Mouse (Mus musculus) olfactory bulb, adult 2 months (tissue): ENCODE measurements at regions not wholly inside any gene's neighbourhood (a gene's known extent, or its start where the extent isn't known, plus 50 kb on each side); places are given as distances from the start of the nearest gene placed in this dataset.

Experiments used
- H3K27ac ChIP-seq: fragments of 200-500 bp; 2 replicates; pipeline ENCODE4 v1.5.1; 2012; ENCODE audit warnings: low read depth, low read length; ENCODE audit not compliant: insufficient read depth
- H3K4me1 ChIP-seq: fragments of 200-500 bp; 2 replicates; pipeline ENCODE4 v1.6.1; 2012; ENCODE audit warnings: low read length; ENCODE audit not compliant: control insufficient read depth, insufficient read depth
- H3K4me3 ChIP-seq: fragments of 200-500 bp; 2 replicates; pipeline ENCODE4 v1.5.1; 2012; ENCODE audit warnings: mild to moderate bottlenecking, low read depth, low read length, moderate library complexity; ENCODE audit not compliant: insufficient read depth
- CTCF ChIP-seq: fragments of 200-500 bp; IDR thresholded peaks from 2 replicates; pipeline ENCODE4 v1.5.1; 2012; ENCODE audit warnings: low read depth, mild to moderate bottlenecking, low read length, moderate library complexity; ENCODE audit not compliant: insufficient read depth
- POLR2A ChIP-seq: fragments of 200-500 bp; IDR thresholded peaks from 2 replicates; pipeline ENCODE4 v1.6.1; 2012; ENCODE audit warnings: mild to moderate bottlenecking, low read depth, low read length, moderate library complexity; ENCODE audit not compliant: insufficient read depth
- WGBS: fragments of 180-500 bp; shearing (Covaris S2); methylation state at CpG from one replicate; pipeline ENCODE4 v1.1.7; 2018; 5-methylcytosine and 5-hydroxymethylcytosine counted together

DNA sequence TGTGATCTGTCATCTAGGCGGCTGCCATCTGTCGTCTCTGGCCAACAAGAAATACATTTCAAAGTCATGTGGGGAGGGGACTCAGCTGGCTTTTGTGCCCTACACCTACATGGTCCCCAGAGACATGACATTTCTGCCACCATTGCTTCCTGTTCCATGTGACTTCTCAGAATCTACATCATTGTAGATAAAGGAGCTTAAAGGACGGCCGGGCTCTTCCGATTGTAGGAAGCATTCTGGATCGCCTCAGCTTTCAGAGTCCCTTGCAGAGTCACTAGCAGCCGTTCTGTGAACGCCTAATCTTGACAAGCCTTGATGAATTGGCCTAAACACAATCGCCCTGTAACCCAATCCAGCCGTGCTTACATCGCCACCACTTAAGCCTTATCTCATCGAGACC is 587.6 kb downstream of the Vrk1 start:
- no peak overlapping the region for H3K27ac ChIP-seq
- H3K4me1 ChIP-seq: peaks cover 8% of the 10 kb centered on the region
- no peak overlapping the region for H3K4me3 ChIP-seq
- TF ChIP-seq CTCF (no peak), POLR2A (no peak)
- WGBS: 92% methylated on average over 12 of the region's 12 CpGs

DNA sequence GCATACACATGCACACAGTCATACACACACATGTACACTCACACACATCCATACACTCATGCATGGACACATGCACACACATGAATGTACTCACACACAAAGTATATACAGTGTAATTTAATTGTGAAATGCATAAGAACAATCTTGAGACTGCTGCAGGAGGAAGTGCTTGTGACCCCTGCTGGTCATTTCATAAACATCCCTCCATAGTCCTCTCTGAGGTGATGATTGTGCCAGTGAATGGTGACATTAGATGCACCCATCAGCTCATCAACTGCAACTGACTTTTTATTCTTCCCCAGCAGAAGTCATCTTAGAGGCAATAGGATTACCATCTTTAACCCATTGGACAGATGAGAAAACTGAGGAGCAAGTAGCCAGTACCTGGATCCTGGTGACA is 597.2 kb downstream of the Vrk1 start:
- Histone ChIP-seq H3K4me1 (no peaks in the 10 kb centered on the region), H3K27ac (no peak overlapping the region), H3K4me3 (no peak overlapping the region)
- TF ChIP-seq CTCF (no peak), POLR2A (no peak)

DNA sequence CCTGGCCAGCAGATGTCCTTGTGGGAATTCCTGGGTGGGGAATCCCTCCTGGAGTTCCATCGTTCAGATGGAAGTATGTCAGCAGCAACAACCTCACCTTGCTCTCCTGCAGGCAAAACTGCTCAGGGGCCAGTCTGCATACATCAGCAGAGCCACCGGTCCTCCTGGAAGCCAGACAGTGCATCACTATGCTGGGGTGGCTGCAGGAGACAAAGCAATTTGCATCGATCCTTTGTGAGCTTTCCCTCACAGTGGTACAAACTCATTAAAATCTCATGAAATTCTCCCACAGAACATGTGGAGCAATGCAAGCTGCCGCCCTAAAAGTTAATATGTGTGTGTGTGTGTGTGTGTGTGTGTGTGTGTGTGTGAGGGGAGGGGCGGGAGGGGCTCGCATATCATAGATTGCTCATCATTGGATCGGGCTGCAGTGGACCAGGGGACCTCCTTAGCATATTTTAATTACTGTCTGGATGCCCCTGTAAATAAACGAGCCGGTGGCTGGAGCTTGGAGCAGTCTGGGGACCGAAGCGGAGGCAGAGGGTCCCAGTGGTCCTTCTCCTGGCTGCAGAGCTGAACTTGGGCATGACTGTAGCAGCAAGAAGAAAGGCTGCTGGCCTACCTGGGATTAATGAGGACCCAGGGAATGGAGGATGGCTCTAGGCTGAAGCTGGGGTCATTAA is 597.8 kb downstream of the Vrk1 start:
- Histone ChIP-seq H3K4me1 (no peaks in the 10 kb centered on the region), H3K27ac (no peak overlapping the region), H3K4me3 (no peak overlapping the region)
- no peak for TF ChIP-seq CTCF
- no peak for TF ChIP-seq POLR2A
- WGBS: 68% methylated on average over 11 of the region's 11 CpGs

DNA sequence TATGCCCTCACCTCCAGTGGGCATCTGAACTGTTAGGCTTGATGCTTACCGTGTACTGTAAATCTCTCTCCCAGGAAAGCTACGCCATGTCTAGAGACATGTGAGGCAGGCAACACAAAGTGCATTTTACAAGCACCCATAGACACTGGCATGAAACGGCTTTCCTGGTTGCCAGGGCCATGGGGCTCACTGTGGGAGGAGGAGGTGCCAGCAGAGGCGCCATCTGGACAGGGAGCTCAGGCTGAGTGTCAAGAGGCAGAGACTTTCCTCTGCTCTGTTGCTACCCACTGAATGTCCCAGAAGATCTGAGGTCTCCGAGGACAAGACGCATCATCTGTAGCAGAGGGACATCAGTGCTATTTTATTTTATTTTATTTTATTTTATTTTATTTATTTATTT is 608.7 kb downstream of the Vrk1 start:
- no peak for TF ChIP-seq POLR2A
- no peak for TF ChIP-seq CTCF
- 92% methylated on average over 6 of the region's 6 CpGs for WGBS
- no peaks in the 10 kb centered on the region for H3K4me1 ChIP-seq

DNA sequence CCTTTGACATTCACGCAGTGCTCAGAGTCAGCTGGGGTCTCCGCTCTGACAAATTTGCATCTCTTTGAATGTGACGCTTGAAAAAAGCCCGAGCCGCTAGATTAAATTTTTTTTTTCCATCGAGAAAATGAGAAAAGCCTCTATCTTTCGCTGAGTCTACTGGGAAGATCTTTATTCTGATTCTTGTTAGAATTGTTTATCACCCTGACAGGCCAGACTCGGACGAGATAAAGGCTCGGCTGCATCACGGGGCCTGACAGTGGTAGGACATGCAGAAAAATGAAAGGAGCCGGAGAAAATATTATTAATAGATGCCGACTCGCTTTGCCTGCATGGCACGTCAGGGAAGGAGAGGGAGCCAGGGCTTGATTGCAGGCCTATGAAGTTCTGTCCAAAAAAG is 616.8 kb downstream of the Vrk1 start:
- 73% methylated on average over 15 of the region's 15 CpGs for WGBS
- Histone ChIP-seq H3K27ac (no peak overlapping the region), H3K4me3 (no peak overlapping the region), H3K4me1 (no peaks in the 10 kb centered on the region)
- TF ChIP-seq CTCF: no peak
- no peak for TF ChIP-seq POLR2A

More for the DNA sequence above, 608.7 kb downstream of the Vrk1 start:
- Histone ChIP-seq H3K27ac (no peak overlapping the region), H3K4me3 (no peak overlapping the region)

DNA sequence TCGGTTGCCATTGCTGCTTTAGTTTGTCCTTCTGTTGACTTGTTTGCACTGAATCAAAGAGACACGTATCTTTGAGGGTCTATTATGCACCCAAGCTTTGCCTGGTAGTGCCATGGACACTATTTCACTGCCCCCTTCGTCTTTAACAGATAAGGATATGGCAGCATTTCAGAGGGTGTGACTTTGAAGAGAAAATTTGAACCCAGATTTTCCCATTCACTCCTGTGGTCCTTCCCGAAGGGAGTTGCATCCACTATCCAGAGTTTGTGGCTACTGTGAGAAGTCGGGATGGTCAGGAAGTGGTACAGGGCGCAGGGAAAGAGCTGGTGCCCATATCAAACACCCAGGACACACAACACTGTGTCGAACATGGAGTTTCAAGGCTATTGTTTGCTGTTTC is 622.5 kb downstream of the Vrk1 start:
- no peak for TF ChIP-seq POLR2A
- no peak for TF ChIP-seq CTCF
- WGBS: 90% methylated on average over 7 of the region's 7 CpGs
- Histone ChIP-seq H3K4me3 (no peak overlapping the region), H3K4me1 (no peaks in the 10 kb centered on the region), H3K27ac (no peak overlapping the region)

DNA sequence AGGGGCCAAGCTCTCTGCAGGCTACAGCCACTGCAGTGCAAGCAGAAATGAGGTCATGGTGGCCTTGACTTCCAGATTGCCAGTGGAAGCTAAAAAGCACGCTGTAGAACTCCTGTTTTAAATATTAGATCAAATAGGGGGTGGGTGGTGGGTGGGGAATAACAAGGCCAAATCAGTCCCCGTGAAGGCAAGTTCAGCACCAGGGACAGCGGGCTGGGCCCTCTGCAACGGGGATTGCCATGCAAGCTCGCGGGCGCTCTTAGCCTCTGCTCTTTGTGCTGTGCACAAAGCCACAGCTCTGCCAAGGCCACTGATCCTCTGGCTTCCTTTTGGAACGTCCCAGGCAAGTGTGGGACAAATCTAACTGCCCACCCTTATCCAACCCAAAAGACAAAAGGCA is 623.1 kb downstream of the Vrk1 start:
- TF ChIP-seq POLR2A (no peak), CTCF (no peak)
- no peaks in the 10 kb centered on the region for H3K4me1 ChIP-seq
- H3K4me3 ChIP-seq: no peak overlapping the region
- no peak overlapping the region for H3K27ac ChIP-seq
- WGBS: 45% methylated on average over 8 of the region's 8 CpGs

DNA sequence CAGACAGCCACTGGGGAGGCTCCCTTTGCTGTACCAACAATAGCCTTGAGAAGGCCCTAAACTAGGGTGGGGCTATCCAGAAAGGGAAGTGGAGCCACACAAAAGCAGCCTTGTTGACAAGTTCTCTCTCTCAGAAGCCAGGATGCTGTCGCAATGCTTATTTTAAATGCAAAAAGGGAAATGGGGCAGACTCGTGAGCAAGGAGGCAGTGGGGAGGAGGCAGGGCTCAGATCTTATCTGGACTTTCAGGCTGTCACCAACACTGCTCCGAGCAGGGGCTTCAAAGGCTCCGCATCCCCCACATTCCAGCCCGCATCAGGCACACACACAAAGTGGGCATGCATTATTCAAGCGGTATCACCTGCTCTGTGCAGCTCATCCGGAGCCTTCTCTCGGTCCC is 648.3 kb downstream of the Vrk1 start:
- no peak for TF ChIP-seq CTCF
- TF ChIP-seq POLR2A: no peak
- H3K27ac ChIP-seq: no peak overlapping the region
- H3K4me3 ChIP-seq: no peak overlapping the region
- peaks cover 4% of the 10 kb centered on the region; the same call in 1 of the 2 replicates for H3K4me1 ChIP-seq
- 51% methylated on average over 8 of the region's 8 CpGs for WGBS

DNA sequence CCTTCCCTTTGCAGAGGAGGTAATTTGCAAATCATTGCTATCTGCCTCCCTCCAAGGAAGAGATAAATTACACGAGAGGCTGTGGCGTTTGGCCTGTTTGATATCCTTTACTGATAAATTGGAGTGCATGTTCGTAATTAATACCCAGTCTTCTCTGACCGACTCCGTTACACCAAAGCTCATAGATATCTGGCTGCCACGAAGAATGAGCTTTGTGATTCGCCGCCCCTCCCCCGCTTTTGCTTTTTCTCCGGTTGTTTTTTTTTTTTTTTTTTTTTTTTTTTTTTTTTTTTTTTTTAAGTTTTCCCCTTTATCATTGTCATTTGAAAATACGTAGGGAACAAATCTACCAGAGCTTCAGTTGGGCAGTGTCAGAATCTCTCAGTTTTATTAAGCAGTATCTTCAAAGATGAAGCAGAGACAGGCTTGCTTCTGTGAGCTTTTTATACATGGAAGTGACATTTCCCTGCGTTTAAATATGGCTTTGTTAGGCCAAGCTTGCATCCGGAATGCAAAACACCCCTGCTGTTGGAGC is 663.3 kb downstream of the Vrk1 start:
- 22% methylated on average over 13 of the region's 13 CpGs for WGBS
- no peak overlapping the region for H3K27ac ChIP-seq
- peaks cover 11% of the 10 kb centered on the region for H3K4me1 ChIP-seq
- H3K4me3 ChIP-seq: no peak overlapping the region
- TF ChIP-seq CTCF (no peak), POLR2A (no peak)
